Mouse (Mus musculus) liver, postnatal 0 days (tissue): ENCODE results near the gene Cspg5.

Experiments
- CTCF ChIP-seq: sonication (generic); IDR thresholded peaks from 2 replicates; pipeline ENCODE4 v1.5.1; 2016; ENCODE audit warnings: antibody characterized with exemption, low read depth
- EP300 ChIP-seq: IDR thresholded peaks from 2 replicates; pipeline ENCODE4 v1.6.1; 2016; ENCODE audit warnings: antibody characterized with exemption, low read depth, mild to moderate bottlenecking

DNA sequence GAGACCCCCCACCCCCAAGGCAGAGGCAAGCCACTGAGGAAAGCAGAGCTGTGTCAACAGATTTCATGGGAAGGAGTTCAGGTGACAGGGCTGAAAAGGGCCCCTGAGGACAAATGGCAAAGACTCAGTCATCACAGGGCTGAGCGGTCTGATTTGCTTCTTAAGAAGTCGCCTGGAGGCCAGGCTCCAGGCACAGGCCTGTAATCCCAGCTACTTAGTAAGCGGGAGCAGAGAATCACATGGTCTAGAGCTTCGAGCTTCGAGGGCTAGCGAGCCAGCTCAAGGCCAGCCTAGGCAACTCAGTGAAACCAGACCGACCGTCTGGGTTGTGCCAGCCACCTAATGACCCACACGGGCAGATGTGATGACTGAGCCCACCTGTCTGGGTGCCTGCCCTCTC, 21.4 kb downstream of the Cspg5 start:
- TF ChIP-seq CTCF (no peak), EP300 (no peak)
